Mouse (Mus musculus): Measurements from ENCODE around the gene Tbc1d32. TPM values are rescaled to one million over a fixed set of nuclear protein-coding genes. Genes with fewer than 3 reads are reported as not detected.

Gene Tbc1d32
- polyA plus RNA-seq, 1 experiment from 2014 or later = 3.4 TPM

DNA sequence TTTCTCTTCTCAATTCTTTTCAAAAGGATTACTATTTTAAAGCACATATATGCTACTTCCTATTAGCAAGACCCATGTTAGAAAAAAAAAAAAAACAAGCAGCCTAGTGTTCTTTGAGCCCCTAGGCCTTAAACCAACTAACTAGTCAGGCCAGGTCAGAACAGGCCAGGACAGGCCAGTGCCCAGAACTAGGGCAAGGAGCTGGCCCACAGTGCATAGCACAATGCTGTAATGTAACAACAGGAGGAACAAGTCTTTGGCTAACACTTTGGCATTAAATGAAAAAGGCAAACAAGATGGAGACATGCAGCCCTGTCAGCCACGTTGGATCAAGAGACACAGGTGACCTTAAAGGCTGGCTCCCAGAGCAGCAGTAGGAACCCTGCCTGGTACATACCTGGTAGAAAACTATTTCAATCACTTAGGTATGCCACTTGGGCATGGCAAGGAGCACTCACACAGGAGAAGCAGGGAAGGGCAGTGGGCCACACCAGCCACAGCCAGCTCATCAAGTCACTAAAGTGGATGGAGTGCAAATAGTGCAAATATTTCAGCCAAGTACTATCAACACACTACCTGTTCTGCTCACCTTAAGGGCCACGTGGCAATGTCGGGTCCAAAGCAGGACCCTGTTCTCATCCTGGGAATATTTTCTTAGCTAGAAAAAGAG, 128.7 kb downstream of the Tbc1d32 start:
- Histone ChIP-seq H3K27ac (replicated peaks) (no peak overlapping the region), H3K4me3 (no peak overlapping the region), H3K27me3 (ENCODE audit: low read depth, poor library complexity, severe bottlenecking) (no peaks in the 10 kb centered on the region), H3K4me1 (no peaks in the 10 kb centered on the region), H3K36me3 (no peaks in the 10 kb centered on the region), H3K9me3 (replicated peaks) (no peaks in the 10 kb centered on the region)
- no peak for DNase-seq (ENCODE audit: low spot score)
- 93% methylated on average over 3 of the region's 3 CpGs for WGBS

- H3K36me3 ChIP-seq = no peaks in the 10 kb centered on the region
- no peaks in the 10 kb centered on the region for H3K9me3 ChIP-seq (replicated peaks)
- no peak for DNase-seq (ENCODE audit: low spot score)
- no peak overlapping the region for H3K27ac ChIP-seq (replicated peaks)
- 91% methylated on average over 3 of the region's 3 CpGs for WGBS
- H3K4me1 ChIP-seq = no peaks in the 10 kb centered on the region
- no peak overlapping the region for H3K4me3 ChIP-seq
- H3K27me3 ChIP-seq (ENCODE audit: low read depth, poor library complexity, severe bottlenecking) = no peaks in the 10 kb centered on the region
Measured at GRCm38 (mm10) chr10:56099126-56099525, 129.4 kb downstream of the Tbc1d32 start.

GRCm38 (mm10) chr10:56096757-56097156, 131.7 kb downstream of the Tbc1d32 start:
- no peaks in the 10 kb centered on the region for H3K36me3 ChIP-seq
- no peak overlapping the region for H3K27ac ChIP-seq (replicated peaks)
- no peaks in the 10 kb centered on the region for H3K9me3 ChIP-seq (replicated peaks)
- no peaks in the 10 kb centered on the region for H3K4me1 ChIP-seq
- no peak for DNase-seq (ENCODE audit: low spot score)
- no peaks in the 10 kb centered on the region for H3K27me3 ChIP-seq (ENCODE audit: low read depth, poor library complexity, severe bottlenecking)
- H3K4me3 ChIP-seq = no peak overlapping the region

- no peak overlapping the region for H3K4me3 ChIP-seq
- no peaks in the 10 kb centered on the region for H3K9me3 ChIP-seq (replicated peaks)
- no peaks in the 10 kb centered on the region for H3K36me3 ChIP-seq
- no peaks in the 10 kb centered on the region for H3K4me1 ChIP-seq
- 85% methylated on average over 5 of the region's 5 CpGs for WGBS
- no peak overlapping the region for H3K27ac ChIP-seq (replicated peaks)
- no peak for DNase-seq (ENCODE audit: low spot score)
- no peaks in the 10 kb centered on the region for H3K27me3 ChIP-seq (ENCODE audit: low read depth, poor library complexity, severe bottlenecking)
Measured at GRCm38 (mm10) chr10:56094586-56094985, 133.9 kb downstream of the Tbc1d32 start.

DNA sequence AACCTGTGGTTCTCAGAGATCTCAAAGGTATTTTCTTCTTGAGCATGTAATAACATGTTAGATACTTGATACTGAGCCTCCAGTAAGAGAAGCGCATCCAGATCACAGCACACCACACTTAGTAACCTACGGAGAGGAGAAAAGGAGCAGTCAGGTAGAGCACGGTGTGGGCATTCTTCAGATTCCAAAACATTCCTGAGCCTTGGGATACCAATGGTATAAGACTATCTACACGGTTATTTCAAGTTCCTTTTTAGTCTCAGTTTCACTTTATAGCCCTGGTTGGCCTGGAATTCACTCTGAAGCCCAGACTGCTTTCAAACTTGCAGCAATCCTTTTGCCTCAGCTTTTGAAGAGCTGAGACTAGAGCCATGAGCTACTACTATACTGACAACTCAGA, 138.8 kb downstream of the Tbc1d32 start:
- no peaks in the 10 kb centered on the region for H3K27me3 ChIP-seq (ENCODE audit: low read depth, poor library complexity, severe bottlenecking)
- no peaks in the 10 kb centered on the region for H3K36me3 ChIP-seq
- WGBS = 85% methylated on average over 4 of the region's 4 CpGs
- no peaks in the 10 kb centered on the region for H3K4me1 ChIP-seq
- no peaks in the 10 kb centered on the region for H3K9me3 ChIP-seq (replicated peaks)
- no peak overlapping the region for H3K4me3 ChIP-seq
- H3K27ac ChIP-seq (replicated peaks) = no peak overlapping the region
- no peak for DNase-seq (ENCODE audit: low spot score)

DNA sequence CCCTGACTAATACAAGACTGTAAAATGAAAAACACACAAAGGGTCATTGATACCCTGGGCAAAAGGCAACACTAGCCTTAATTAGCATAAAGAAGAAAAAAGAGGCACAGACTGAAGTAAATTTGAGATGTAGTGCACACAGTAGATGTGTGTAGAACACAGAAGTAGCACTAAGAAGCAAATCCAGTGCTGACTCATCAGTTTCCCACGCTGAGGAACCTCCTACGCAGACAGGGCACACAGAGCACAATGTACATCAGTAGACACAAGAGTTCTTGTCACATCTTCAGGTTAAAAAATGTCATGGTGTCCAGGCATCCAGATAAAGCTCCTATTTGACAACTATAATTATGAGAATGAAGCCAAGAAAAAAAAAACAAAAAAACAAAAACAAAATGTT, 165.7 kb downstream of the Tbc1d32 start:
- Histone ChIP-seq H3K4me3 (no peak overlapping the region), H3K27ac (replicated peaks) (no peak overlapping the region), H3K9me3 (replicated peaks) (no peaks in the 10 kb centered on the region), H3K27me3 (ENCODE audit: low read depth, poor library complexity, severe bottlenecking) (no peaks in the 10 kb centered on the region), H3K36me3 (no peaks in the 10 kb centered on the region), H3K4me1 (no peaks in the 10 kb centered on the region)
- WGBS = 96% methylated on average over 2 of the region's 2 CpGs
- no peak for DNase-seq (ENCODE audit: low spot score)

GRCm38 (mm10) chr10:56061238-56061830, 167.2 kb downstream of the Tbc1d32 start:
- Histone ChIP-seq H3K4me3 (no peak overlapping the region), H3K9me3 (replicated peaks) (no peaks in the 10 kb centered on the region), H3K27me3 (ENCODE audit: low read depth, poor library complexity, severe bottlenecking) (no peaks in the 10 kb centered on the region), H3K27ac (replicated peaks) (no peak overlapping the region), H3K36me3 (no peaks in the 10 kb centered on the region), H3K4me1 (no peaks in the 10 kb centered on the region)
- WGBS = 87% methylated on average over 2 of the region's 2 CpGs
- DNase-seq (ENCODE audit: low spot score) = no peak

DNA sequence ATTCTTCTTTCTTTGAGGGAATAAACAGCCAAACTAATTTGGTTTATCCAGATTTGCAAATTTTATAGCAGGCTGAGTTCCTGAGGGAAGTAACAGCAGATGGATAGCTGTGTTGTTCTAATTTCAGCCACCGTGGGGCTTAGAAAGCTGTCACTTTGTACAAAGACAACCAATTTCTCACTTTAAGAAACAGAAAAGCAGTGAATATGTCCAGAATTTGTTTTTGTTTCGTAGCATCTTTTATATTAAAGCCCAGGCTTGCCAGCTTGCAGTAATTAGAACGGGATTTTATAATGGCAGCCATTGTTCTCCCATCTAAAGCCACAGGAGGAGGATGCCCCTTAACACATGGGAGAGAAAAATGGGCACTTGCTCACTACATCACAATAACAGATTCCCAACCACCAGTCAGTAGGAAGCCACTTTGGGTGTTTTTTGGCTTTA, 169.5 kb downstream of the Tbc1d32 start:
- no peak for DNase-seq (ENCODE audit: low spot score)
- Histone ChIP-seq H3K27ac (replicated peaks) (no peak overlapping the region), H3K9me3 (replicated peaks) (no peaks in the 10 kb centered on the region), H3K36me3 (no peaks in the 10 kb centered on the region), H3K4me3 (no peak overlapping the region), H3K4me1 (no peaks in the 10 kb centered on the region), H3K27me3 (ENCODE audit: low read depth, poor library complexity, severe bottlenecking) (no peaks in the 10 kb centered on the region)
- 79% methylated on average over 3 of the region's 3 CpGs for WGBS

GRCm38 (mm10) chr10:56025400-56025799, 203.1 kb downstream of the Tbc1d32 start:
- Histone ChIP-seq H3K27ac (replicated peaks) (no peak overlapping the region), H3K36me3 (no peaks in the 10 kb centered on the region), H3K4me3 (no peak overlapping the region), H3K27me3 (ENCODE audit: low read depth, poor library complexity, severe bottlenecking) (no peaks in the 10 kb centered on the region), H3K9me3 (replicated peaks) (no peaks in the 10 kb centered on the region), H3K4me1 (no peaks in the 10 kb centered on the region; the same call in 1 of the 2 replicates)
- no peak for DNase-seq (ENCODE audit: low spot score)

GRCm38 (mm10) chr10:56024579-56024978, 203.9 kb downstream of the Tbc1d32 start:
- Histone ChIP-seq H3K4me3 (no peak overlapping the region), H3K27ac (replicated peaks) (no peak overlapping the region), H3K9me3 (replicated peaks) (no peaks in the 10 kb centered on the region), H3K27me3 (ENCODE audit: low read depth, poor library complexity, severe bottlenecking) (no peaks in the 10 kb centered on the region), H3K4me1 (no peaks in the 10 kb centered on the region; the same call in 1 of the 2 replicates), H3K36me3 (no peaks in the 10 kb centered on the region)
- no peak for DNase-seq (ENCODE audit: low spot score)
- 90% methylated on average over 2 of the region's 2 CpGs for WGBS

DNA sequence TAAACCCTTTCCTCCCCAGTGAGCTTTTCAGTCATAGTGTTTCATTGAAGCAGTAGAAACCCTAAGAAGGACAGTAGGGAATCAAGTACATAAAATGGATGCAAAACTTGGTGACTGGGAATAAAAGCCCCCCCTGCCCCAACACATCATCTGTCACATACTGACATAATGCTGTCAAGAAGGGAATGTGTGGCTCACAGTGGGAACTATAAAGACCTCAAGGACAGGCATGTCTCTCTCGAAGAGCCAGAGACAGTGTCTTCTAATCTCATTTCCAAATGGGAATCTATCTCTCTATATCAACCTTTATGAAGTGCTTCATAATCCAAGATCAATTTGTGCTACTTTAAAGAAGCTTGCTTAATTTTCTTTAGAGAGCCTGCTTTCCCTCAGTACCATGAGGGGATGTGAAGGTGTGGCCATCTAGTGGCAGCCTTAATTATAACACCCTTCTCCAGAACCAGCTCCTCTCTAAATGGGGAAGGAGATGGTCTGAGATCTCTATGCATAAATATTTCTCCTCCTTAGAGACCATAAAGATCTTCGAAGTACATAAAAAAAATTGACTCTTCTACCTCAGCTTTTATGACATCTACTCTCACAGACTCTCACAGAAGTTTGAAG, 248.5 kb downstream of the Tbc1d32 start:
- DNase-seq (ENCODE audit: low spot score) = peak; percentile 17
- no peak overlapping the region for H3K4me3 ChIP-seq
- H3K4me1 ChIP-seq = no peaks in the 10 kb centered on the region
- H3K27me3 ChIP-seq (ENCODE audit: low read depth, poor library complexity, severe bottlenecking) = no peaks in the 10 kb centered on the region
- WGBS = 33% methylated on average over 2 of the region's 2 CpGs
- H3K27ac ChIP-seq (replicated peaks) = no peak overlapping the region
- H3K36me3 ChIP-seq = no peaks in the 10 kb centered on the region
- no peaks in the 10 kb centered on the region for H3K9me3 ChIP-seq (replicated peaks)

DNA sequence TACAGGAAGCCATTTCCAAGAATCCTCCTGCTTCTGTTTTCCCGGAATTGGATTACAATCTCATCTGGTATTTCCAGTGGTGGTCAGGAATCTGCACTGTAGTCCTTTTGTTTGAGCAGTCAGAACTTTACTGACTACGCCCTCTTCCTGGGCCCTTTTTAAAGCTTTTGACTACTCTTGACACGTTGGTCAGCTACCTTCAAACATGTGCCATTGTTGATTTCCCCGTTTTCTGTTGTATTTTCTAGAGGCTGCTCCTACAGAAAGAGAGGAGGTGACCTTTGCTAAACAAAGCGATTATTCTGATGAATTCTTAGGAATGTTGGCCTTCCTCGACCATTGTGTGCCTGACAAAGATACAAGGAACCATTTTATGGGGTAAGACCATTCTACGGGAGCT, 250.5 kb downstream of the Tbc1d32 start:
- H3K9me3 ChIP-seq (replicated peaks) = no peaks in the 10 kb centered on the region
- 75% methylated on average over 7 of the region's 7 CpGs for WGBS

More for the DNA sequence above, 250.5 kb downstream of the Tbc1d32 start:
- H3K36me3 ChIP-seq = no peaks in the 10 kb centered on the region
- no peaks in the 10 kb centered on the region for H3K27me3 ChIP-seq (ENCODE audit: low read depth, poor library complexity, severe bottlenecking)
- H3K4me1 ChIP-seq = no peaks in the 10 kb centered on the region
- H3K27ac ChIP-seq (replicated peaks) = no peak overlapping the region
- H3K4me3 ChIP-seq = no peak overlapping the region
- no peak for DNase-seq (ENCODE audit: low spot score)

All from midbrain, embryonic 10.5 days (tissue).